Mouse (Mus musculus) G1E (cell line): ENCODE results near the gene Aoc1. TPM values are rescaled to one million over a fixed set of nuclear protein-coding genes. Genes with fewer than 3 reads are reported as not detected.

ENCODE experiments used
- ATAC-seq: 2 replicates; pipeline ENCODE4 v1.8.0; 2016; ENCODE audit warnings: mild to moderate bottlenecking; ENCODE audit not compliant: insufficient number of reproducible peaks, poor library complexity, low FRiP score, severe bottlenecking; ENCODE audit errors: extremely low read depth
- DNase-seq: peaks from one replicate; pipeline ENCODE4 v3.0.0; 2012; ENCODE audit warnings: low spot score
- H3K27me3 ChIP-seq: 2 replicates; pipeline ENCODE4 v1.6.1; 2012; ENCODE audit warnings: mild to moderate bottlenecking, low read length, inconsistent platforms; ENCODE audit not compliant: insufficient read depth
- H3K36me3 ChIP-seq: replicated peaks from 2 replicates; pipeline ENCODE3; 2012; ENCODE audit warnings: mild to moderate bottlenecking, inconsistent platforms
- H3K4me1 ChIP-seq: 2 replicates; pipeline ENCODE4 v1.6.1; 2012; ENCODE audit warnings: low read depth, low read length, inconsistent platforms, mixed read lengths; ENCODE audit not compliant: insufficient read depth
- H3K4me3 ChIP-seq: 2 replicates; pipeline ENCODE4 v1.5.1; 2012; ENCODE audit warnings: low read depth, mild to moderate bottlenecking, inconsistent platforms, low read length, moderate library complexity, mixed read lengths
- H3K9me3 ChIP-seq: replicated peaks from 2 replicates; pipeline ENCODE4 v1.6.1; 2012; ENCODE audit warnings: inconsistent platforms
- CTCF ChIP-seq: IDR thresholded peaks from 2 replicates; pipeline ENCODE4 v1.5.1; 2012; ENCODE audit warnings: low read depth, low read length, inconsistent platforms, mixed read lengths
- GATA1 ChIP-seq: IDR thresholded peaks from 2 replicates; pipeline ENCODE4 v1.6.1; 2012; ENCODE audit warnings: borderline replicate concordance, low read length, inconsistent platforms, mixed read lengths
- GATA2 ChIP-seq: IDR thresholded peaks from 2 replicates; pipeline ENCODE4 v1.6.1; 2012; ENCODE audit warnings: low read depth, low read length, inconsistent platforms, borderline replicate concordance
- POLR2AphosphoS5 ChIP-seq: IDR thresholded peaks from 2 replicates; pipeline ENCODE4 v1.6.1; 2012; ENCODE audit warnings: low read depth, low read length, inconsistent platforms; ENCODE audit not compliant: insufficient replicate concordance
- TAL1 ChIP-seq: conservative IDR thresholded peaks from 2 replicates; pipeline ENCODE4 v1.6.1; 2012; ENCODE audit warnings: low read depth, low read length, inconsistent platforms, mixed read lengths
- polyA plus RNA-seq: library from polyadenylated mRNA; stranded (reverse); fragments of >175 nt; gene quantifications from 2 replicates; pipeline ENCODE4 v1.2.3, GENCODE M21; 2012
- total RNA-seq, 2 experiments: library from RNA; stranded (forward) in 1 of 2; stranded (reverse) in 1 of 2; fragments of 200-1000 nt in 1 of 2; fragments of >200 nt in 1 of 2; fragmentation: Nextera tagmentation in 1 of 2; gene quantifications; 2 replicates each; pipeline ENCODE4 v1.2.3; 2014 to 2017

Gene Aoc1
- total and polyA plus RNA-seq, 3 experiments, result 0.11 TPM; not detected in 2

DNA sequence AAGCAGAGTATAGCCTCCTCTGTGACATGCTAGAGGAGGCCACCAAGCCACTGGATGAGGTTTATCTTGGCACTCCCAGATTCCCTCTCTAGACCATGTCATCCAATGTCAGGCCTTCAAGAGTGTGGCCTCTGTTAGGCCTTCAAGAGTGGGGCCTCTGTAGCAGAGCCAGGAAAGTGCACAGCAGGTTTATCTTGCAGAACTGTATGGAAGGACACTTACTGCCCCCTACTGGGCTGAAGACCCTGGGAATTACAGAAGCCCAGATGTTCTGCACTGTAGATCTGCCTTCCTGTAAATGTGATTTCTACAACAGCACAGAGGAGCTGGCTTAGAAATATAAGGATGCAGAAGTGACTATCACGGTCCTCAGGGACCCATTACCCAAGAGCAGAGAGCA lies 82.2 kb downstream of the Aoc1 start:
- H3K4me1 ChIP-seq, result no peaks in the 10 kb centered on the region
- no peaks in the 10 kb centered on the region for H3K27me3 ChIP-seq
- ATAC-seq (no peak), DNase-seq (no peak)
- H3K4me3 ChIP-seq, result no peak overlapping the region
- no peaks in the 10 kb centered on the region for H3K36me3 ChIP-seq
- TF ChIP-seq GATA2 (no peak), GATA1 (no peak), POLR2AphosphoS5 (no peak), TAL1 (no peak), CTCF (no peak)
- H3K9me3 ChIP-seq, result no peaks in the 10 kb centered on the region

DNA sequence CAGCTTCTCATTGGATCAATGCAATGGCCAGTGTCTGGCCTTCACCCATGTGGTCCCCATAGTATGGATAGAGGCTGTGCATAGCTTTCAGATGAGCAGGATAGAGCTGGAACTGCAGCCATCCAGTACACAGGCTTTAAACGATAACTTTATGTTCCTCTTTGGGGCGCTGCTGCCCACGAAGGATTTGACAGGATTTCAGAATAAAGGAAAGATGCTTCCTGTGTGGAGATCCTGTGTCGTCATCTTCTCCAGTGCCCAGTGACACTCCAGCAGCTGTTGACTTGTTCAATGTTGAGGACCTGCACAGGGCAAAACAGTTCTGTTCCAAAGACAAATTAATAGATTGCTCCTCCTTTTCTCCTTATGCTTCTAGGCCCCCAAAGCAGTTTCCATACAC lies 84.1 kb downstream of the Aoc1 start:
- no peak for DNase-seq
- H3K36me3 ChIP-seq, result no peaks in the 10 kb centered on the region
- no peaks in the 10 kb centered on the region for H3K27me3 ChIP-seq
- H3K4me1 ChIP-seq, result no peaks in the 10 kb centered on the region
- no peak overlapping the region for H3K4me3 ChIP-seq
- no peaks in the 10 kb centered on the region for H3K9me3 ChIP-seq
- no peak for ATAC-seq
- TF ChIP-seq GATA2 (no peak), TAL1 (no peak), GATA1 (no peak), CTCF (no peak), POLR2AphosphoS5 (no peak)

DNA sequence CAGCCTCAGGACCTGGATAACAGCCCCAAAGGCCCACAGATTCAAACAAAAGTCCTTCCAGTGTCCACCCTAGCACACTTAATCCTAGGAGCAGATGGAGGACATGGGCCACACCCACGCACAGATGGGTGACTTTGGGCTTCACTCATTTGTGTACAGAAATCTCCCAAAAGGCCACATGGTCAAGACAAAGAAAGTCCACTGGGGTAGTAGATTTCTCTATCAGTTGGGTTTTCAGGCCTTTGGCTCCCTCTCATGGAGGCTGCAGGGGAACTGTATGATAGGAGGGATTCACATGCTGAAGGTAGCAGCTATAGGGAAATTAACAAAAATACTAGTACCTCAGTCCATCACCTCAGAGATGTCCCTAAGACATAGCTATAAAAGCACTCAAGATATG lies 85.4 kb downstream of the Aoc1 start:
- H3K36me3 ChIP-seq, result no peaks in the 10 kb centered on the region
- ATAC-seq (no peak), DNase-seq (no peak)
- TF ChIP-seq CTCF (no peak), POLR2AphosphoS5 (no peak), TAL1 (no peak), GATA1 (no peak), GATA2 (no peak)
- no peaks in the 10 kb centered on the region for H3K27me3 ChIP-seq
- no peak overlapping the region for H3K4me3 ChIP-seq
- no peaks in the 10 kb centered on the region for H3K9me3 ChIP-seq
- no peaks in the 10 kb centered on the region for H3K4me1 ChIP-seq

Other genes starting within 250 kb of the Aoc1 start
- not detected in 2 replicates for gene AI854703, start 246.1 kb upstream of the Aoc1 start, total RNA-seq (2014; fragmentation: Nextera tagmentation)
- 0.11 TPM in 1 of 2 replicates, not detected in the other for gene AI854703, start 246.1 kb upstream of the Aoc1 start, total RNA-seq (2017)
- gene AI854703, start 246.1 kb upstream of the Aoc1 start, polyA plus RNA-seq, result not detected in 2 replicates
- not detected in 2 replicates for gene Gimap8, start 225.7 kb upstream of the Aoc1 start, total RNA-seq (2014; fragmentation: Nextera tagmentation)
- gene Gimap8, start 225.7 kb upstream of the Aoc1 start, total RNA-seq (2017), result 0.05 TPM in 1 of 2 replicates, not detected in the other
- not detected in 2 replicates for gene Gimap8, start 225.7 kb upstream of the Aoc1 start, polyA plus RNA-seq
- gene Gimap9, start 196.8 kb upstream of the Aoc1 start, total RNA-seq (2014; fragmentation: Nextera tagmentation), result 9.0 and 9.9 TPM in 2 replicates
- 23.6 and 25.8 TPM in 2 replicates for gene Gimap9, start 196.8 kb upstream of the Aoc1 start, total RNA-seq (2017)
- 0.30 and 0.53 TPM in 2 replicates for gene Gimap9, start 196.8 kb upstream of the Aoc1 start, polyA plus RNA-seq
- gene Gimap4, start 188.3 kb upstream of the Aoc1 start, total RNA-seq (2014; fragmentation: Nextera tagmentation), result not detected in 2 replicates
- gene Gimap4, start 188.3 kb upstream of the Aoc1 start, total RNA-seq (2017), result not detected in 2 replicates
- not detected in 2 replicates for gene Gimap4, start 188.3 kb upstream of the Aoc1 start, polyA plus RNA-seq
- gene Gimap6, start 164.7 kb upstream of the Aoc1 start, total RNA-seq (2014; fragmentation: Nextera tagmentation), result 0.44 TPM in 1 of 2 replicates, not detected in the other
- gene Gimap6, start 164.7 kb upstream of the Aoc1 start, total RNA-seq (2017), result 0.87 and 0.99 TPM in 2 replicates
- 0.03 and 0.11 TPM in 2 replicates for gene Gimap6, start 164.7 kb upstream of the Aoc1 start, polyA plus RNA-seq
- gene Gm28053, start 154.3 kb upstream of the Aoc1 start, total RNA-seq (2014; fragmentation: Nextera tagmentation), result not detected in 2 replicates
- not detected in 2 replicates for gene Gm28053, start 154.3 kb upstream of the Aoc1 start, total RNA-seq (2017)
- gene Gm28053, start 154.3 kb upstream of the Aoc1 start, polyA plus RNA-seq, result not detected in 2 replicates
- not detected in 2 replicates for gene Gimap7, start 154.3 kb upstream of the Aoc1 start, total RNA-seq (2014; fragmentation: Nextera tagmentation)
- 0.22 TPM in 1 of 2 replicates, not detected in the other for gene Gimap7, start 154.3 kb upstream of the Aoc1 start, total RNA-seq (2017)
- not detected in 2 replicates for gene Gimap7, start 154.3 kb upstream of the Aoc1 start, polyA plus RNA-seq
- not detected in 2 replicates for gene Gimap1, start 133.8 kb upstream of the Aoc1 start, total RNA-seq (2014; fragmentation: Nextera tagmentation)
- 0.06 TPM in 1 of 2 replicates, not detected in the other for gene Gimap1, start 133.8 kb upstream of the Aoc1 start, total RNA-seq (2017)
- not detected in 2 replicates for gene Gimap1, start 133.8 kb upstream of the Aoc1 start, polyA plus RNA-seq
- gene Gimap5, start 126.7 kb upstream of the Aoc1 start, total RNA-seq (2014; fragmentation: Nextera tagmentation), result not detected in 2 replicates
- gene Gimap5, start 126.7 kb upstream of the Aoc1 start, total RNA-seq (2017), result 0.05 and 0.12 TPM in 2 replicates
- not detected in 2 replicates for gene Gimap5, start 126.7 kb upstream of the Aoc1 start, polyA plus RNA-seq
- gene Gimap3, start 102.0 kb upstream of the Aoc1 start, total RNA-seq (2014; fragmentation: Nextera tagmentation), result not detected in 2 replicates
- 0.11 TPM in 1 of 2 replicates, not detected in the other for gene Gimap3, start 102.0 kb upstream of the Aoc1 start, total RNA-seq (2017)
- not detected in 2 replicates for gene Gimap3, start 102.0 kb upstream of the Aoc1 start, polyA plus RNA-seq
- gene Tmem176a, start 32.0 kb upstream of the Aoc1 start, total RNA-seq (2014; fragmentation: Nextera tagmentation), result not detected in 2 replicates
- 0.17 TPM in 1 of 2 replicates, not detected in the other for gene Tmem176a, start 32.0 kb upstream of the Aoc1 start, total RNA-seq (2017)
- gene Tmem176a, start 32.0 kb upstream of the Aoc1 start, polyA plus RNA-seq, result not detected in 2 replicates
- not detected in 2 replicates for gene Tmem176b, start 31.4 kb upstream of the Aoc1 start, total RNA-seq (2014; fragmentation: Nextera tagmentation)
- not detected in 2 replicates for gene Tmem176b, start 31.4 kb upstream of the Aoc1 start, total RNA-seq (2017)
- not detected in 2 replicates for gene Tmem176b, start 31.4 kb upstream of the Aoc1 start, polyA plus RNA-seq
- not detected in 2 replicates for gene 1600015I10Rik, start 57.0 kb downstream of the Aoc1 start, total RNA-seq (2014; fragmentation: Nextera tagmentation)
- 0.22 TPM in 1 of 2 replicates, not detected in the other for gene 1600015I10Rik, start 57.0 kb downstream of the Aoc1 start, total RNA-seq (2017)
- gene 1600015I10Rik, start 57.0 kb downstream of the Aoc1 start, polyA plus RNA-seq, result not detected in 2 replicates
- gene Doxl2, start 102.1 kb downstream of the Aoc1 start, total RNA-seq (2014; fragmentation: Nextera tagmentation), result not detected in 2 replicates
- gene Doxl2, start 102.1 kb downstream of the Aoc1 start, total RNA-seq (2017), result 0.12 TPM in 1 of 2 replicates, not detected in the other
- gene Doxl2, start 102.1 kb downstream of the Aoc1 start, polyA plus RNA-seq, result not detected in 2 replicates
- not detected in 2 replicates for gene Svs1, start 114.0 kb downstream of the Aoc1 start, total RNA-seq (2014; fragmentation: Nextera tagmentation)
- 0.05 TPM in 1 of 2 replicates, not detected in the other for gene Svs1, start 114.0 kb downstream of the Aoc1 start, total RNA-seq (2017)
- not detected in 2 replicates for gene Svs1, start 114.0 kb downstream of the Aoc1 start, polyA plus RNA-seq
- gene Gpnmb, start 163.7 kb downstream of the Aoc1 start, total RNA-seq (2014; fragmentation: Nextera tagmentation), result not detected in 2 replicates
- gene Gpnmb, start 163.7 kb downstream of the Aoc1 start, total RNA-seq (2017), result 0.16 TPM in 1 of 2 replicates, not detected in the other
- 0.03 and 0.05 TPM in 2 replicates for gene Gpnmb, start 163.7 kb downstream of the Aoc1 start, polyA plus RNA-seq
- 29.3 and 34.7 TPM in 2 replicates for gene Malsu1, start 200.9 kb downstream of the Aoc1 start, total RNA-seq (2014; fragmentation: Nextera tagmentation)
- 46.9 and 48.7 TPM in 2 replicates for gene Malsu1, start 200.9 kb downstream of the Aoc1 start, total RNA-seq (2017)
- gene Malsu1, start 200.9 kb downstream of the Aoc1 start, polyA plus RNA-seq, result 41.4 and 57.6 TPM in 2 replicates